Mouse (Mus musculus) forebrain, embryonic 10.5 days (tissue): ENCODE measurements around the gene Gm4969. TPM values are rescaled to one million over a fixed set of nuclear protein-coding genes. Genes with fewer than 3 reads are reported as not detected.
A peak's percentile ranks its signal among the peaks of the same experiment; 100 is the strongest.

Experiments used
- DNase-seq: peaks from one replicate; pipeline ENCODE4 v3.0.0-alpha.2; 2017; ENCODE audit warnings: low spot score; ENCODE audit errors: extremely low spot score
- H3K27ac ChIP-seq: fragments of 300-500 bp; sonication (generic); 2 replicates; pipeline ENCODE4 v1.5.1; 2016; ENCODE audit warnings: mild to moderate bottlenecking
- H3K27me3 ChIP-seq: fragments of 300-500 bp; sonication (generic); 2 replicates; pipeline ENCODE4 v1.6.1; 2016; ENCODE audit warnings: mild to moderate bottlenecking; ENCODE audit not compliant: poor library complexity, severe bottlenecking
- H3K36me3 ChIP-seq: fragments of 300-500 bp; sonication (generic); replicated peaks from 2 replicates; pipeline ENCODE4 v1.6.1; 2016; ENCODE audit warnings: mild to moderate bottlenecking, moderate library complexity
- H3K4me1 ChIP-seq: fragments of 300-500 bp; sonication (generic); 2 replicates; pipeline ENCODE4 v1.6.1; 2016
- H3K4me3 ChIP-seq: fragments of 300-500 bp; sonication (generic); 2 replicates; pipeline ENCODE4 v1.5.1; 2016; ENCODE audit warnings: mild to moderate bottlenecking, moderate library complexity
- H3K9me3 ChIP-seq: fragments of 300-500 bp; sonication (generic); 2 replicates; pipeline ENCODE4 v1.6.1; 2016; ENCODE audit warnings: mild to moderate bottlenecking, moderate library complexity
- WGBS: fragments of 180-500 bp; shearing (Covaris S2); methylation state at CpG from one replicate; pipeline ENCODE4 v1.1.7; 2016; 5-methylcytosine and 5-hydroxymethylcytosine counted together
- polyA plus RNA-seq: library from polyadenylated mRNA; unstranded; fragments of >200 nt; fragmentation: Nextera tagmentation; extraction: Ambion mirVana; gene quantifications from 2 replicates; pipeline ENCODE4 v1.2.1, GENCODE M21; 2016

Gm4969 gene
- polyA plus RNA-seq, 1 experiment from 2014 or later, result 1.1 TPM

- Histone ChIP-seq H3K9me3 (no peaks in the 10 kb centered on the region), H3K4me1 (peaks cover 59% of the 10 kb centered on the region), H3K36me3 (peaks cover 17% of the 10 kb centered on the region), H3K27me3 (peaks cover 3% of the 10 kb centered on the region), H3K27ac (peak overlapping the region; percentile 13; the same call in 1 of the 2 replicates), H3K4me3 (peak overlapping the region; percentile 87; the same call in 1 of the 2 replicates)
- no peak for DNase-seq
- 71% methylated on average over 2 of the region's 2 CpGs for WGBS
Measured at GRCm38 (mm10) chr7:19097217-19097616, 21.0 kb downstream of the Gm4969 start.

- Histone ChIP-seq H3K36me3 (peaks cover 23% of the 10 kb centered on the region), H3K27ac (peak overlapping the region; percentile 97), H3K9me3 (no peaks in the 10 kb centered on the region), H3K27me3 (peaks cover 10% of the 10 kb centered on the region), H3K4me3 (peak overlapping the region; percentile 87), H3K4me1 (peaks cover 66% of the 10 kb centered on the region)
- WGBS, result 55% methylated on average over 5 of the region's 5 CpGs
- DNase-seq, result no peak
Measured at GRCm38 (mm10) chr7:19096421-19096976, 21.7 kb downstream of the Gm4969 start.

GRCm38 (mm10) chr7:19095751-19096110, 22.4 kb downstream of the Gm4969 start:
- H3K27ac ChIP-seq, result peak overlapping the region; percentile 97
- H3K4me3 ChIP-seq, result peak overlapping the region; percentile 87
- no peaks in the 10 kb centered on the region for H3K9me3 ChIP-seq
- 0% methylated on average over 19 of the region's 19 CpGs for WGBS
- H3K36me3 ChIP-seq, result peaks cover 31% of the 10 kb centered on the region
- H3K27me3 ChIP-seq, result peaks cover 18% of the 10 kb centered on the region
- DNase-seq, result peak; percentile 76
- H3K4me1 ChIP-seq, result peaks cover 72% of the 10 kb centered on the region

- under 1% methylated on average over 87 of the region's 87 CpGs for WGBS
- H3K36me3 ChIP-seq, result peaks cover 37% of the 10 kb centered on the region
- H3K4me3 ChIP-seq, result peak overlapping the region; percentile 87
- peaks cover 24% of the 10 kb centered on the region for H3K27me3 ChIP-seq
- H3K27ac ChIP-seq, result peak overlapping the region; percentile 97
- peaks cover 72% of the 10 kb centered on the region for H3K4me1 ChIP-seq
- no peaks in the 10 kb centered on the region for H3K9me3 ChIP-seq
- DNase-seq, result peak; percentile 65
Measured at GRCm38 (mm10) chr7:19094826-19095750, 23.1 kb downstream of the Gm4969 start.

GRCm38 (mm10) chr7:19094471-19094825, 23.7 kb downstream of the Gm4969 start, which contains the start of gene Six5:
Six5 (plus strand) TSS chr7:19094594.
- Histone ChIP-seq H3K4me1 (peaks cover 72% of the 10 kb centered on the region), H3K36me3 (peaks cover 44% of the 10 kb centered on the region), H3K9me3 (no peaks in the 10 kb centered on the region), H3K4me3 (peak within 1 kb of the TSS; percentile 87), H3K27ac (peak within 1 kb of the TSS; percentile 97), H3K27me3 (peaks cover 28% of the 10 kb centered on the region)
- WGBS, result 0% methylated on average over 26 of the region's 36 CpGs
- DNase-seq, result no peak

GRCm38 (mm10) chr7:19093537-19094385, 24.4 kb downstream of the Gm4969 start:
- H3K27me3 ChIP-seq, result peaks cover 28% of the 10 kb centered on the region
- H3K4me3 ChIP-seq, result peak overlapping the region; percentile 87
- H3K4me1 ChIP-seq, result peaks cover 71% of the 10 kb centered on the region
- peaks cover 50% of the 10 kb centered on the region for H3K36me3 ChIP-seq
- under 1% methylated on average over 45 of the region's 45 CpGs for WGBS
- no peaks in the 10 kb centered on the region for H3K9me3 ChIP-seq
- DNase-seq, result peak; percentile 99
- peak overlapping the region; percentile 97 for H3K27ac ChIP-seq

GRCm38 (mm10) chr7:19093174-19093521, 25.0 kb downstream of the Gm4969 start:
- Histone ChIP-seq H3K27ac (peak overlapping the region; percentile 97), H3K36me3 (peaks cover 57% of the 10 kb centered on the region), H3K27me3 (peaks cover 28% of the 10 kb centered on the region), H3K4me1 (peaks cover 65% of the 10 kb centered on the region), H3K4me3 (peak overlapping the region; percentile 87), H3K9me3 (no peaks in the 10 kb centered on the region)
- WGBS, result under 1% methylated on average over 14 of the region's 15 CpGs
- peak; percentile 81 for DNase-seq

GRCm38 (mm10) chr7:19092381-19093173, 25.6 kb downstream of the Gm4969 start:
- DNase-seq, result peak; percentile 83
- H3K36me3 ChIP-seq, result peaks cover 58% of the 10 kb centered on the region
- H3K27ac ChIP-seq, result peak overlapping the region; percentile 97
- WGBS, result 2% methylated on average over 38 of the region's 38 CpGs
- H3K9me3 ChIP-seq, result no peaks in the 10 kb centered on the region
- peak overlapping the region; percentile 87 for H3K4me3 ChIP-seq
- H3K4me1 ChIP-seq, result peaks cover 61% of the 10 kb centered on the region
- peaks cover 28% of the 10 kb centered on the region for H3K27me3 ChIP-seq

- H3K27ac ChIP-seq, result peak overlapping the region; percentile 97
- no peak for DNase-seq
- peaks cover 33% of the 10 kb centered on the region for H3K27me3 ChIP-seq
- peaks cover 57% of the 10 kb centered on the region for H3K4me1 ChIP-seq
- 20% methylated on average over 17 of the region's 17 CpGs for WGBS
- H3K4me3 ChIP-seq, result peak overlapping the region; percentile 87
- peaks cover 58% of the 10 kb centered on the region for H3K36me3 ChIP-seq
- no peaks in the 10 kb centered on the region for H3K9me3 ChIP-seq
Measured at GRCm38 (mm10) chr7:19091913-19092312, 26.3 kb downstream of the Gm4969 start.

- peaks cover 48% of the 10 kb centered on the region for H3K27me3 ChIP-seq
- no peak overlapping the region for H3K4me3 ChIP-seq
- peak; percentile 66 for DNase-seq
- H3K9me3 ChIP-seq, result no peaks in the 10 kb centered on the region
- peaks cover 60% of the 10 kb centered on the region for H3K4me1 ChIP-seq
- WGBS, result 48% methylated on average over 10 of the region's 10 CpGs
- peaks cover 72% of the 10 kb centered on the region for H3K36me3 ChIP-seq
- no peak overlapping the region for H3K27ac ChIP-seq
Measured at GRCm38 (mm10) chr7:19088813-19089212, 29.4 kb downstream of the Gm4969 start.

GRCm38 (mm10) chr7:19086760-19087159, 31.4 kb downstream of the Gm4969 start:
- Histone ChIP-seq H3K27ac (no peak overlapping the region), H3K9me3 (no peaks in the 10 kb centered on the region), H3K4me1 (peaks cover 61% of the 10 kb centered on the region), H3K27me3 (peaks cover 41% of the 10 kb centered on the region), H3K36me3 (peaks cover 89% of the 10 kb centered on the region), H3K4me3 (peak overlapping the region; percentile 31; the same call in 1 of the 2 replicates)
- 58% methylated on average over 18 of the region's 18 CpGs for WGBS
- DNase-seq, result no peak

GRCm38 (mm10) chr7:19086042-19086441, 32.1 kb downstream of the Gm4969 start:
- 10% methylated on average over 14 of the region's 14 CpGs for WGBS
- Histone ChIP-seq H3K27ac (no peak overlapping the region), H3K9me3 (no peaks in the 10 kb centered on the region), H3K36me3 (peaks cover 89% of the 10 kb centered on the region), H3K4me1 (peaks cover 57% of the 10 kb centered on the region), H3K4me3 (peak overlapping the region; percentile 31; the same call in 1 of the 2 replicates), H3K27me3 (peaks cover 33% of the 10 kb centered on the region)
- peak; percentile 49 for DNase-seq
